Mouse (Mus musculus): ENCODE results near the gene Shh. TPM values are rescaled to one million over a fixed set of nuclear protein-coding genes. Genes with fewer than 3 reads are reported as not detected.

Gene Shh
- total RNA-seq, 2 experiments from 2014 or later: 1.1 to 1.4 TPM

GRCm38 (mm10) chr5:28454546-28454945, 12.5 kb downstream of the Shh start:
- Histone ChIP-seq H3K4me3 (no peak overlapping the region), H3K27ac (no peak overlapping the region)
- no peak for DNase-seq (ENCODE audit: low spot score in 2 of 2)

GRCm38 (mm10) chr5:28453523-28453922, 13.5 kb downstream of the Shh start:
- Histone ChIP-seq H3K27ac (no peak overlapping the region), H3K4me3 (no peak overlapping the region)
- no peak for DNase-seq (ENCODE audit: low spot score in 2 of 2)
- TF ChIP-seq CTCF (conservative IDR thresholded peaks at IDR 0.05): no peak

More at GRCm38 (mm10) chr5:28454546-28454945, 12.5 kb downstream of the Shh start:
- TF ChIP-seq CTCF (conservative IDR thresholded peaks at IDR 0.05): no peak

GRCm38 (mm10) chr5:28453086-28453485, 14.0 kb downstream of the Shh start:
- no peak for DNase-seq (ENCODE audit: low spot score in 2 of 2)
- Histone ChIP-seq H3K4me3 (no peak overlapping the region), H3K27ac (no peak overlapping the region)
- no peak for TF ChIP-seq CTCF (conservative IDR thresholded peaks at IDR 0.05)

GRCm38 (mm10) chr5:28451053-28451638, 15.9 kb downstream of the Shh start:
- H3K27ac ChIP-seq: no peak overlapping the region
- H3K4me3 ChIP-seq: no peak overlapping the region
- peak; percentile 87 to 94 for DNase-seq (ENCODE audit: low spot score in 2 of 2)
- TF ChIP-seq CTCF (conservative IDR thresholded peaks at IDR 0.05): peak; percentile 99

GRCm38 (mm10) chr5:28450126-28450890, 16.7 kb downstream of the Shh start:
- TF ChIP-seq CTCF (conservative IDR thresholded peaks at IDR 0.05): no peak
- DNase-seq (ENCODE audit: low spot score in 2 of 2): no peak
- no peak overlapping the region for H3K27ac ChIP-seq
- no peak overlapping the region for H3K4me3 ChIP-seq

GRCm38 (mm10) chr5:28425926-28426325, 41.1 kb downstream of the Shh start:
- no peak overlapping the region for H3K27ac ChIP-seq
- H3K4me3 ChIP-seq: no peak overlapping the region
- TF ChIP-seq CTCF (conservative IDR thresholded peaks at IDR 0.05): no peak
- no peak for DNase-seq (ENCODE audit: low spot score in 2 of 2)

- DNase-seq (ENCODE audit: low spot score in 2 of 2): no peak
- Histone ChIP-seq H3K27ac (no peak overlapping the region), H3K4me3 (no peak overlapping the region)
- no peak for TF ChIP-seq CTCF (conservative IDR thresholded peaks at IDR 0.05)
These were observed 43.3 kb downstream of the Shh start for GRCm38 (mm10) chr5:28423781-28424180.

GRCm38 (mm10) chr5:28419640-28420265, 47.3 kb downstream of the Shh start:
- no peak overlapping the region for H3K27ac ChIP-seq
- no peak for TF ChIP-seq CTCF (conservative IDR thresholded peaks at IDR 0.05)
- H3K4me3 ChIP-seq: no peak overlapping the region
- DNase-seq (ENCODE audit: low spot score in 2 of 2): no peak

GRCm38 (mm10) chr5:28418734-28419133, 48.3 kb downstream of the Shh start:
- Histone ChIP-seq H3K27ac (no peak overlapping the region), H3K4me3 (no peak overlapping the region)
- DNase-seq (ENCODE audit: low spot score in 2 of 2): no peak
- TF ChIP-seq CTCF (conservative IDR thresholded peaks at IDR 0.05): no peak

- no peak overlapping the region for H3K4me3 ChIP-seq
- DNase-seq (ENCODE audit: low spot score in 2 of 2): no peak
- no peak for TF ChIP-seq CTCF (conservative IDR thresholded peaks at IDR 0.05)
- H3K27ac ChIP-seq: no peak overlapping the region
These were observed 51.0 kb downstream of the Shh start for GRCm38 (mm10) chr5:28416029-28416428.

- no peak overlapping the region for H3K27ac ChIP-seq
- no peak overlapping the region for H3K4me3 ChIP-seq
- DNase-seq (ENCODE audit: low spot score in 2 of 2): no peak
- no peak for TF ChIP-seq CTCF (conservative IDR thresholded peaks at IDR 0.05)
These were observed 53.0 kb downstream of the Shh start for GRCm38 (mm10) chr5:28414076-28414475.

- no peak for DNase-seq (ENCODE audit: low spot score in 2 of 2)
- no peak for TF ChIP-seq CTCF (conservative IDR thresholded peaks at IDR 0.05)
- no peak overlapping the region for H3K27ac ChIP-seq
These were observed 53.5 kb downstream of the Shh start for GRCm38 (mm10) chr5:28413533-28413932.

GRCm38 (mm10) chr5:28412006-28412685, 54.9 kb downstream of the Shh start:
- TF ChIP-seq CTCF (conservative IDR thresholded peaks at IDR 0.05): no peak
- H3K27ac ChIP-seq: no peak overlapping the region
- no peak overlapping the region for H3K4me3 ChIP-seq
- DNase-seq (ENCODE audit: low spot score in 2 of 2): no peak

More at GRCm38 (mm10) chr5:28413533-28413932, 53.5 kb downstream of the Shh start:
- no peak overlapping the region for H3K4me3 ChIP-seq

Other genes starting within 250 kb of the Shh start
- gene Cnpy1, start 221.4 kb downstream of the Shh start, total RNA-seq (2021): under 1 TPM in 1 of 2 experiments, not detected in 1; 0.51 TPM
- gene Rbm33, start 150.1 kb downstream of the Shh start, total RNA-seq (2021): 10 to 100 TPM; 70.5 to 78.4 TPM